Mouse (Mus musculus) 3134 (cell line): Measurements from ENCODE around the gene Catsperz.
A peak's percentile ranks its signal among the peaks of the same experiment; 100 is the strongest.
"Not testable (repeated sequence)": the region's sequence is repeated elsewhere in the genome, so short reads cannot be mapped to it uniquely, and the experiment has no call there.

Source experiments
- DNase-seq: peaks from one replicate; pipeline ENCODE4 v3.0.0-alpha.2; 2011; ENCODE audit warnings: low spot score; ENCODE audit not compliant: insufficient read length; ENCODE audit errors: extremely low read depth

Gene Catsperz

DNA sequence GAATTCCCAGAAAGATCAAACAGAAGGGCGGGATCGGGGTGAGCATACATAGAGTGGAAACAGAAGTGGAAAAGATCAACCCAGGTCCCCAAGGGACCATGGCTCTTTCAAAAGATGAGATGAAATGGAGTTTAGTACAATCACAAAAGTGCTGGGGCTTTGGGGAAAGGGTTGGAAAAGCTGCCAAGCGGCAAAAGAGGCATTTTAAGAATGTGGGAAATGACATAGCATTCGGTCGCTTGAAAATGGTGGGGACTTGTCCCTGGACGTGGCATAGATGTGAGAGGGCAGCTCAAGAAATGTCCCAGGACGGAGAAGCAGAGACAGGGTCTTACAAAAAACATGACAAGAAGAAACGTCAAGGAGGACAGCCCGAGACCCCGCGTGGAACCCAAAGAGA lies 16.2 kb downstream of the Catsperz start:
- DNase-seq, result no peak

DNA sequence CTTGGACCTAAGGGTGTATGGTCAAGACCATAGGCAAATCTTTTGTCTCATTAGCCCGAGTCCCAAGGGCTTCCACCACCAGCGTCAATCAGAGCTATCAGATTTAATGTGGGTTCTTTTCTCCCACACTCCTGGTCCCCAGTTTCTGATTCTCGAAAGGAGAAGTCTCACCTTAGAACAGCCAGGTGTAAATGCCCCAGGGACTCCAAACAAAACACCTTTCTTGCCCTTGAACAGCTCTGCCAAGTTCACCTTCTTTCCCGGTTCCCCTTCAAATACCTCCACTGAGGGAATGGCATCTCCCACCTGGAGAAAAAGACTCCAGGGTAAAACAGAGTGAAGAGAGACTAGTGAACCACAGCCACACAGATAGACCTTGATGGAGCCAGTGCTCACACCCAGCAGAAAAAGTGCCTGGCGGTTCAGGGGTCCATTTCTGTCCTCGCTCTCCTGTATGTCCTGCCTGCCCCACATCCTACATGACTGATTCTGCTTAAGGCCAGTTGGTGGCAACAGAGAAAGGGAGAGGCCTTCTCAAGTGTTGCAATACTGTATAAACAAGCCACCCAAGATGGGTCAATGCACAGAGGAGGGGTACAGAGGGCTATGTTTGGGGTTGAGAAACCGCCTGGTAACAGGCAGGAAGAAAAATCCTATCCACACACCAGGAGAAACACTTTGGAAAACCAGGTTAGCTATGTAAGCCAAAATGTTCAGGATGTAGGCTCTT lies 17.2 kb downstream of the Catsperz start:
- no peak for DNase-seq

DNA sequence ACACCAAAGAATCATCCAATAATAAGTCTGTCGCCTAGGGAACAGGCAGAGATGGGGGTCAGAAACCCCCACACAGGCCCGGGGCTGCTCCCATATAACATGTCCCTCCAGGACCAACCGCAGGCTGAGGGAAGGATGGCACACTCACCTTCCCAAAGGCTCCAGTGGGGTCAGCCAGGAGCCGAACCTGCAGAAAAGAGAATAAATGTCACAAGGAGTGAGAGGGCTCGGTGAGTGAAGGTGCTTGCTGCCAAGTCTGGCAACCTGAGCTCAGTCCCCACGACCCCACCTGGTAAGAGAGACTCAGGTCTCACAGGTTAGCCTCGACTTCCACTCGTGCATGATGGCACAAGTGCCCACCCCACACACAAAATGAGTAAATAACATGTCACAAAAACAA lies 18.1 kb downstream of the Catsperz start:
- DNase-seq, result no peak

DNA sequence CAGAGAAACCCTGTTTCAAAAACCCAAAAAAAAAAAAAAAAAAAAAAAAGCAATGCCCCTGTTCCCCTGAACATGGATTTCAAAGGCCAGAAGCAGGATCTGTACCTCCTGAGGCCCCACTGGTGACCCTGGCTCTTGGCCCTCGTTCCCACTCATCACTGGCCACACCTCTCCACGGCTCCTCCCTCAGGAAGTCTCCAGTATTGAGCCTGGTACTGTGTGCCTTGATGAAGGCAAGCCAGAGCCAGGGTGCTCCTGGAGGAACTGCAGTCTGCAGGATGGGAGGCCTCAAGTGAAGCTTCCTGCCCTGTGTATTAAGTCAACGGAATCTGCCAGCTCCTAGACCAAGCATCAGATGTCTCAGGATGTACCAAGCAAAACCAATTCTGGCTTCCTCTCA lies 19.0 kb downstream of the Catsperz start:
- no peak for DNase-seq

DNA sequence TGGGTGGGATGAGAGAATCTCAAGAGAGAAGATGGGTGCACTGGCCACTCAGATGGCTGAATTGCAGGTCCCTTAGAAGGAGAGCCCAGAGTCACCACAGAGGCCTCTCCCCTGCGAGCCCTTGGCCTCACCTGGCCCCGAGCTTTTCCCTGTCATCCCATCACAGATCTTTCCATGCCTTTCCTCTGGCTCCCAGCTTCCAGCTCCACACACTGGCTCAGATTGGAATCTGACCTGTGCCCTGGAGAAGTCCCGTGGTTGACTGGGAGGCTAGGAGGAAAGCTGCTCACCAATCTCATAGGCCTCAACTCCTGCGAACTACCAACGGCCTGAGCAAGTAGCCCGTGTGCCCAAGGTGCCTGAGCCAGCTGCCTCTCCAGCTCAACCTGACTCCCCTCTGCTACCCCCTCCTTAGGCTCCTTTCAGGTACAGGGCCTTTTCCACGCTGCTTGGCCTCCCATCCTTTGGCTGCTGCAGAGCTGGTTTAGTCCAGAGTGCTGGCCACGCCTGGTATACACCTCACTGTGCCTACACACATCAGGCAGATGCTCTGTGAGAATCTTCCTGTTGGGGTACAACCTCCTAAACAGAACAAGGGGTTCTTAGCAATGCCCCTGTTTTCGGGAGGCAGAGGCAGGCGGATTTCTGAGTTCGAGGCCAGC lies 19.6 kb downstream of the Catsperz start:
- no peak for DNase-seq

DNA sequence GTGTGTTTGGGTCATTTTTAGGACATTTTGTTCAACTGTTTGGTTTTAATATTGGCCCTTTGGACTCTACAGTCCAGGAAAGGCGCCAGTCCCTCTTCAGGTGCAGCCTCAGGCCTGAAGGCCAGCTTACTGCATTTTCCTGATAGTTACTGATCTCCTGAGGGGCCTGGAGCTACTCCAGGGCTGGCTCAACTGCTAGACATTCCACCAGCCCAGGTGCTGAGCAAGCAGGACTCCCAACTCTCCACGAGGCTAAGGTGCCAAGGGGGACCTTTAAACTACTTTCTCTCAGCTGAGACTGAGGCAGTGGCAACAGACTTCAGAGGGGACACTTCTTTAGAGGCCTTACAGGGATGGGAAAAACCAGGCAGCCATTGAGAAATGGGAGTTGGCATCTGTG lies 20.3 kb downstream of the Catsperz start:
- no peak for DNase-seq

DNA sequence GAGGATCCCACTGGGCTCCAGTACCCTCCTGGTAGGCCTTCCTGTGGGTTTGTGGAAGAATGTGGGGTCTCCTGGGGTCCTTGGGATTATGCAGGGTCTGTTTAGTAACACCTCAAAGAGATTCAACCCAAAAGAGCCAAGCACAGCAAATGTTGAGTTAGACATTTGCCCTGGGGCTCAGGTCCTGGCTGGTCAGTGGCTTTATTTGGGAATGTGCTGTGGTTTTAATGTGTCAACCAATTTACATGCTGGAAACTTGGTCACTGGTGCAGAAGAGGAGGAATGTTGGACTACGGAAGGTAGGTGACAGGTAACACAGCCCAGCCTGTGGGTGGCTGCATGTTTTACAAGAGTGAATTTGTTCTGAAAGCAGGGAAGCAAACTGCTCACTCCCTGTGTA lies 22.1 kb downstream of the Catsperz start:
- no peak for DNase-seq

DNA sequence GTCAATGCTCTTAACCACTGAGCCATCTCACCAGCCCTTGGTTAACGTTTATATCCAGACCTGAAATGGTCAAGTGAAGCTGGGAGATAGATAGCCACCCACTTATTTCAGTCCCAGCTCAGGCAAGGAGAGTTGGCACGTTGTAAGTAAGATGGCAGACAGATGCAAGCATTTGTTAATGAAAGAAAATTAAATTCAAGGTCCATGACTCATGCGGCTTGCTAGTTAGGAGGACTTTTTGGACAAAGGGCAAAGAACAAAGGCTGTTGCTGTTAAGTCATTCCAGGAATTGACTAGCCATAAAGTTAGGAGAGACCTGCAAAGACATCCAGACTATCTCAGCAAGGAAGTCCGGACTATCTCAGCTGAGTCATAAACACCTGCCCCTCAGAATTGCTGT lies 25.5 kb downstream of the Catsperz start:
- DNase-seq, result no peak

DNA sequence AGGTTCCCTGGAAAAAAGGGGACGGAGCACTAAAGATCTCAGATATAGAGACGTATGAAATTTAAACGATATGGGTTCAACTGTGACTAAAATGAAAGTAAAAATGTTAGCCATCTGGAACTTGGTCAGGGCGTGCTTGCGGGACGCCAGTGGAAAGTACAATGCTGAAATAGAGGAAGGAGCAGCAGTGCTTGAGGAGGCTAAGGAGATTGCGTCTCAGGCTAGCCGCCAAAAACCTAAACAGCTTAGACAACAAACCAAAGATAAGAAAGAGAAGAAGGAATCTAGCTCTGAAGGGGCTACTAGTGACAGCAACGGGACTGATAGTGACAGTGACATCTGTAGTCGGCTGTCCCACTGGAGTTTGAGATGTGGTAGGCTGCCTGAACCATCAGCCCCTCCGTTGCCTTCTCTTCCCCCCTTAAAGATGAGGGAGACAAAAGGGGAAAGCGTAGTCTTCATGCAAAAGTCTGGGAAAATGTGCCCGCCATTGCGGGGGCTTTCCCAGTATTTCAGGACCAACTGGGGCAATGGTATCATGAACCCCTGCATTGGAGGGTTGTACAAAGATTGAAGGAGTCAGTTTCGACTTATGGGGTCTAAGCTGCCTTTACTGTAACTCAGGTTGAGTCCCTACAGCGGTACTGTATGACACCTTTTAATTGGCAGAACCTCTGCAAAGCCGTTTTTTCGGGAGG lies 29.4 kb downstream of the Catsperz start:
- not testable (repeated sequence) for DNase-seq

DNA sequence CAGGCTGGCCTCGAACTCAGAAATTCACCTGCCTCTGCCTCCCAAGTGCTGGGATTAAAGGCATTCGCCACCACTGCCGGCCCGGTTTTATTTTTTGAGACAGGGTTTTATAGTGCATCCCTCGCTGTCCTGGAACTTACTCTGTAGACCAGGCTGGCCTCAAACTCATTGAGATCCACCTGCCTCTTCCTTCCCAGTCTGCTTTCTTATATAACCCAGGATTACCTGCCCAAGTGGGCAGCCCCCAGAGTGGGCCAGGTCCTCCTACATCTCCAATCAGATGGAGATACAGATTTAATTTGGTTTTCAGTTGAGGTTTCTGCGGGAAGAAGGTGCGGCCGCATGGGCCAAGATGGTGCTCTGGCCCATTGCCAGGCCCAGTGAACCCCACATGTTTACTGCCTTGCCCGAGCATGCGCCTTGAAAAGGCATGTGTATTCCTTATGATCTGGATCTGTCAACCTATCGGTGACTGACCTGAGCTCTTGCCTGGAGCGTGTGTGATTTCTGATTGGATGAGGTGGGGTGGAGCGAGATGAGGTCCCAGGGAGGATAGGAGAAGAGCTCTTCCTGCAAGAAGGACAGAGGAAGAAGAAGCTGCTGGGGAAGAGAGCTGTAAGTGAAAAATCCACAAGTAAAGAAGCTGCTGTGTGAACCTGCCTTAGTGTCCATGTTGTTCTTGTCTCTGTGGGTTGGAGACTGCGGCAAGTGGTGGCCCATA lies 31.3 kb downstream of the Catsperz start:
- DNase-seq, result no peak

DNA sequence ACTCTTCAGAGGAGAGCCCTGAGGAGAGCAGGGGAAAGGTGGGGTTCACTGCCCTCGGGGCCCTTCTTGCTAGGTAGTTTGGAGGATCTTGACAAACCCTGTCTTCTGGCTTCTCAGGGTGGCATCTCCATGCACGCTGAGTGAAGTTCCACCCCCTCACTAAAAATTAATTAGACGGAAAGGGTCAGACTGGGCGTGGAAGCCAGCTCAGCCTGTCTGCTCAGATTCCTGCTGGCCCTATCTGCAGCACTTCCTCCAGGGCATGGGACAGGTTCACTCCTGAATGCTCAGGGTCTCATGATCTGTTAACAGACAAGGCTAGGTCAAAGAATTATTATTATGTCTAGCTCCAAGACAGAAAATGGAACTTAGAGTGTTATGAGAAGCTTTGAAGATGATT lies 32.7 kb downstream of the Catsperz start:
- DNase-seq, result no peak

DNA sequence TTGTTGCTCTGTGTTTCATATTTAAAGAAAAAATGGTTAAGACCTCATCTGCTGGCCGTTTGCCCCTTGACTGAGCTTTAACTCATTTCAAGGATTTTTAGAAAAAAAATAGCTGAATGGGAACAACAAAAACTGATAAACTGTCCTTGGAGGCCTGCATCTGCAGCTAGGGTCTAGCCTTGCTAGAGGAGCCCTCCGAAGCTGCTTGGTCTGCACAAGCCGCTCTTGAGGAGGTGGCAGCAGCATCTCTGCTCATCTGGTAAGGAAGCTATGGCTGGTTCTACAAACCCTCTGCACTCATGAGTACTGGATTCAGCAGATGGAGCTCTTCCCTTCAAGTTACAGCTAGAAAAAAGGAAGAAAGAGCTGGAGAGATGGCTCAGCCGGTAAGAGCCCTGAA lies 47.2 kb downstream of the Catsperz start:
- no peak for DNase-seq

DNA sequence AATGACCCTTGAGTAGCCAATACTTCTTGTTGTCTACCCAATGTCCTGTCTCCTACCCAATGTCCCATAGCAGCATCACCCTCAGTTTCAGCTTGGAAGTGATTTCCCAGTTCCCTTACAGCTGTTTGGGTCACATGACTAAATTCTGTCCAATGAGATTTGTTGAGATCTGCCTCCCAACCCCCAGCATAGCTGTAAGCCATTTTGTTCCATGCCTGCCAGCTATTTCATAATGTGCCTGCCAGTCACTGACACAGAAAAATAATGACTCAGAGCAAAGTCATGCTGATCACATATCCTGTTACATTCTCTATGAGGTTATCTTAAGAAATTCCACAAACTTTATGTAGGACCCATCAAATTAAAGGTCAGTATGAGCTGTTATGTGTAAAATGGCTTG lies 48.4 kb downstream of the Catsperz start:
- peak; percentile 63 for DNase-seq

DNA sequence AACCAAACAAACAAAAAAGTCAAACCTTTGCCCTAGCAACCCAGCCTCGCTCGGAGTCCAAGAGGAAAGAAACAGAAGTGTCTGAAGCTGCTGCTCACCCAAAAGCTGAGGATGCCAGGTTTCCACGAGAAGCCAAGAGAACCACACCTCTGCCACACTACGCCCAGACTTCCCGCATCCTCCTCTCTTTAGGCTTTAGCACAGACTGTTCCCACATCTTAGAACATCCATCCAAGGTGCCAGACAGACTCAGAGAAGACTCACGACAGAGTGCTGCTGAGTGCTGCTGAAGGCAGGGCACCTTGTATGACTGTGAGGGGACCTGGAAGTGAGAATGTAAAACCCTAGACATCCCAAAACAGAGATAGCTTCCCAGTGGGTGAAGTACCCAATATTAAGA lies 49.3 kb downstream of the Catsperz start:
- no peak for DNase-seq

DNA sequence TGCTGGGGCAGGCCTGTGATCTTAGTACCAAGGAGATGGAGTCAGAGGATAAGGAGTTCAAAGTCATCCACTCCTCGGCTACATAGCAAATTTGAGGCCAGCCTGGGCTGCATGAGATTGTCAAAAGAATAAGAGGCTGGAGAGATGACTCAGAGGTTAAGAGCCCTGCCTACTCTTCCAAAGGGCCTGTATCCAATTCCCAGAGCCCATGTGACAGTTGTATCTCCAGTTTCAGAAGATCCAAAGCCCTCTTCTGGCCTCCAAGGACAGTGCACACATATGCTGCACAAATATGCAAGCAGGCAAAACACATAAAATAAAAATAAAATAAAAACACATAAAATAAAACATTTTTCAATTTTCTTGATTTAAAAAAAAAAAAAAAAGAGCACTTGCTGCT lies 50.9 kb downstream of the Catsperz start:
- DNase-seq, result peak; percentile 36

DNA sequence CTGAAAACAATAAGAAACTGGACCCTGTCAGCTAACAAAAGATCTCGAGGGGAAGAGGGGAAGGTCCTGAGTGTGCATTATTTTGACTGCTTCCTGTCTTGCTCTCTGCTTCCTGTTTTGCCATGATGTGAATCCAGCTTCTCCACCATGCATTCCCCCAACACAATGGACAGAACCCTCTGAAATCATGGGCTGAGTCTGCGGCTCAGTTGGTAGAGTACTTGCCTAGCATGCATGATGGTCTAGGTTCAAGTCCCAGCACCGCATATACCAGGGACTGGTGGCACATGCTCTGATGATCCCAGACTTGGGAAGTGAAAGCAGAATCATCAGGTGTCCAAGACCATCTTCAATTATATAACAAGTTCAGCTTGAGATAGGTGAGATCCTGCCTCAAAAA lies 52.5 kb downstream of the Catsperz start:
- no peak for DNase-seq
